Mouse (Mus musculus) urinary bladder, postnatal 25 days (tissue): ENCODE results near the gene Sec31b.

Source experiments
- DNase-seq: peaks from one replicate; pipeline ENCODE4 v3.0.0; 2022; ENCODE audit warnings: low spot score

The Sec31b gene

DNA sequence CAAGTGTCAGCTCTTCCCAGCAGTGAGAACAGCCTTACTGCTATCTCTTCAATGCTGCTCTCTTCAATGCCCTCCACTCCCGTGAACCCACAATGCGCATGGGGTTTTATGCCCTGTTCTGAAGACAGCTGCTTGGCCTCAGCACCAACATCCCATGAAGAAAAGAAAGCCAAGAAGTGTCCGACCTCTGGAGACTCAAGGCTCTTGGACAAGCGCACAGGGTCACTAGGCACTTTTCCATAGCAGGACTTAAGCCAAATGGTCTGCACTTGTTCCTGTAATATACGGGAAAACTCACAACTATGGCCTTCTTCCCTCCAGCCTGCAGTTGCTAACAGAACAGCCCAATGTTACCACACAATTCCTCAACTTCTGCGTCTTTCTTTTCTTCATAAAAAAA lies 70.4 kb downstream of the Sec31b start:
- no peak for DNase-seq

DNA sequence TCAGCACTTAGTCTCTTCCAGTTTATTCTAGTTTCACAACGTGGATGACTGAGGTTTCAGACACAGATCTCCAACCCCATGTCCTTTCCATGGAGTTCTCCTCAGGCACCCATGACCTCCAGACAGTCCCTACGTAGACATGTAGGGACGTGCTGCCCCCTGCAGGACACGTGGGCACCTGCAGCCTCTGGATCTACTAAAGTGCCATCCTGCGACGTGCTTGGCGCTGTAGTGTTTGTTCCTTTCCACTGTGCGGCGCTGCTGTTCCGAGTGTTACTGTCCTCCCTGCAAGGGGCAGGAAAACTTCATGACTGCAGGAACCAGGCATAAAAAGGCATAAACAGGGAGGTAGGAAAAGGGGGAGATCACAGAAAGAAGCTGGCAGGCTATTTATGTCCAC lies 71.5 kb downstream of the Sec31b start:
- DNase-seq = peak; percentile 65
